Mouse (Mus musculus): ENCODE results near the gene Zfp668. TPM values are rescaled to one million over a fixed set of nuclear protein-coding genes. Genes with fewer than 3 reads are reported as not detected.
A peak's percentile ranks its signal among the peaks of the same experiment; 100 is the strongest.

Zfp668 gene
- total and polyA plus RNA-seq, 2 experiments from 2014 or later, result 3.2 to 7.1 TPM

- Histone ChIP-seq H3K9ac (replicated peaks; ENCODE audit: low read depth, low read length) (no peak overlapping the region; the same call in 1 of the 2 replicates), H3K27me3 (ENCODE audit: control insufficient read depth, insufficient read depth, low read length) (no peaks in the 10 kb centered on the region)
- no peak; the same call in 1 of the 2 replicates for ATAC-seq (ENCODE audit: insufficient read depth, low read depth)
Observed at GRCm38 (mm10) chr7:127885951-127886350, 9.3 kb upstream of the Zfp668 start.

GRCm38 (mm10) chr7:127880431-127880830 is 3.8 kb upstream of the Zfp668 start:
- Histone ChIP-seq H3K4me1 (ENCODE audit: control insufficient read depth, insufficient read depth) (peaks cover 5% of the 10 kb centered on the region; the same call in 1 of the 2 replicates), H3K4me2 (ENCODE audit: low read depth, low read length) (no peak overlapping the region), H3K4me3 (ENCODE audit: low read depth, low read length) (no peak overlapping the region), H3K27me3 (ENCODE audit: control insufficient read depth, insufficient read depth, low read length) (no peaks in the 10 kb centered on the region), H3K36me3 (replicated peaks; ENCODE audit: control insufficient read depth, insufficient read depth, low read length) (peaks cover 65% of the 10 kb centered on the region), H3K9ac (replicated peaks; ENCODE audit: low read depth, low read length) (no peak overlapping the region), H3K9me3 (replicated peaks; ENCODE audit: control insufficient read depth, low read length) (no peaks in the 10 kb centered on the region), H3K27ac (ENCODE audit: low read depth) (no peak overlapping the region)
- no peak for ATAC-seq (ENCODE audit: insufficient read depth, low read depth)
- TF ChIP-seq CTCF (IDR thresholded peaks at IDR 0.05; ENCODE audit: low read depth), result no peak
- TF ChIP-seq EP300 (IDR thresholded peaks at IDR 0.05; ENCODE audit: low read depth), result no peak
- DNase-seq (ENCODE audit: low spot score), result no peak
- WGBS, result 81% methylated on average over 12 of the region's 12 CpGs

More at GRCm38 (mm10) chr7:127885951-127886350, 9.3 kb upstream of the Zfp668 start:
- no peak overlapping the region for H3K27ac ChIP-seq (ENCODE audit: low read depth)
- no peak for TF ChIP-seq EP300 (IDR thresholded peaks at IDR 0.05; ENCODE audit: low read depth)
- TF ChIP-seq CTCF (IDR thresholded peaks at IDR 0.05; ENCODE audit: low read depth), result no peak
- H3K9me3 ChIP-seq (replicated peaks; ENCODE audit: control insufficient read depth, low read length), result no peaks in the 10 kb centered on the region
- no peak for DNase-seq (ENCODE audit: low spot score)
- H3K4me2 ChIP-seq (ENCODE audit: low read depth, low read length), result no peak overlapping the region
- 55% methylated on average over 6 of the region's 6 CpGs for WGBS
- H3K4me1 ChIP-seq (ENCODE audit: control insufficient read depth, insufficient read depth), result no peaks in the 10 kb centered on the region
- no peak overlapping the region for H3K4me3 ChIP-seq (ENCODE audit: low read depth, low read length)
- peaks cover 76% of the 10 kb centered on the region for H3K36me3 ChIP-seq (replicated peaks; ENCODE audit: control insufficient read depth, insufficient read depth, low read length)

GRCm38 (mm10) chr7:127879301-127879700 is 2.7 kb upstream of the Zfp668 start:
- ATAC-seq (ENCODE audit: insufficient read depth, low read depth) (no peak), DNase-seq (ENCODE audit: low spot score) (no peak)
- TF ChIP-seq EP300 (IDR thresholded peaks at IDR 0.05; ENCODE audit: low read depth), result no peak
- no peak for TF ChIP-seq CTCF (IDR thresholded peaks at IDR 0.05; ENCODE audit: low read depth)
- no peak overlapping the region for H3K4me3 ChIP-seq (ENCODE audit: low read depth, low read length)
- peaks cover 59% of the 10 kb centered on the region for H3K36me3 ChIP-seq (replicated peaks; ENCODE audit: control insufficient read depth, insufficient read depth, low read length)
- whole genome bisulfite sequencing, result 95% methylated on average over 9 of the region's 9 CpGs
- no peaks in the 10 kb centered on the region for H3K9me3 ChIP-seq (replicated peaks; ENCODE audit: control insufficient read depth, low read length)
- peaks cover 9% of the 10 kb centered on the region for H3K4me1 ChIP-seq (ENCODE audit: control insufficient read depth, insufficient read depth)
- no peak overlapping the region for H3K27ac ChIP-seq (ENCODE audit: low read depth)
- no peaks in the 10 kb centered on the region for H3K27me3 ChIP-seq (ENCODE audit: control insufficient read depth, insufficient read depth, low read length)
- no peak overlapping the region for H3K9ac ChIP-seq (replicated peaks; ENCODE audit: low read depth, low read length)
- no peak overlapping the region for H3K4me2 ChIP-seq (ENCODE audit: low read depth, low read length)

GRCm38 (mm10) chr7:127876041-127876466 is 574 bp downstream of the Zfp668 start, which contains the start of gene Zfp646:
Zfp646 (plus strand) TSS chr7:127876221.
- peaks cover 29% of the 10 kb centered on the region for H3K36me3 ChIP-seq (replicated peaks; ENCODE audit: control insufficient read depth, insufficient read depth, low read length)
- H3K4me2 ChIP-seq (ENCODE audit: low read depth, low read length), result peak within 1 kb of the TSS; percentile 94
- peaks cover 10% of the 10 kb centered on the region for H3K4me1 ChIP-seq (ENCODE audit: control insufficient read depth, insufficient read depth)
- DNase-seq (ENCODE audit: low spot score) (peak; percentile 83), ATAC-seq (ENCODE audit: insufficient read depth, low read depth) (peak; percentile 87)
- peak within 1 kb of the TSS; percentile 97 for H3K27ac ChIP-seq (ENCODE audit: low read depth)
- no peaks in the 10 kb centered on the region for H3K9me3 ChIP-seq (replicated peaks; ENCODE audit: control insufficient read depth, low read length)
- H3K27me3 ChIP-seq (ENCODE audit: control insufficient read depth, insufficient read depth, low read length), result no peaks in the 10 kb centered on the region
- H3K9ac ChIP-seq (replicated peaks; ENCODE audit: low read depth, low read length), result peak within 1 kb of the TSS; percentile 88
- peak within 1 kb of the TSS; percentile 91 for H3K4me3 ChIP-seq (ENCODE audit: low read depth, low read length)
- WGBS, result under 1% methylated on average over 40 of the region's 41 CpGs
- TF ChIP-seq EP300 (IDR thresholded peaks at IDR 0.05; ENCODE audit: low read depth), result no peak; the same call in 1 of the 2 replicates
- no peak for TF ChIP-seq CTCF (IDR thresholded peaks at IDR 0.05; ENCODE audit: low read depth)

- peak overlapping the region; percentile 94 for H3K4me2 ChIP-seq (ENCODE audit: low read depth, low read length)
- peak overlapping the region; percentile 88 for H3K9ac ChIP-seq (replicated peaks; ENCODE audit: low read depth, low read length)
- peak overlapping the region; percentile 97 for H3K27ac ChIP-seq (ENCODE audit: low read depth)
- DNase-seq (ENCODE audit: low spot score) (peak; percentile 96), ATAC-seq (ENCODE audit: insufficient read depth, low read depth) (peak; percentile 90)
- WGBS, result under 1% methylated on average over 24 of the region's 43 CpGs
- peaks cover 10% of the 10 kb centered on the region for H3K4me1 ChIP-seq (ENCODE audit: control insufficient read depth, insufficient read depth)
- no peak for TF ChIP-seq CTCF (IDR thresholded peaks at IDR 0.05; ENCODE audit: low read depth)
- no peak for TF ChIP-seq EP300 (IDR thresholded peaks at IDR 0.05; ENCODE audit: low read depth)
- H3K36me3 ChIP-seq (replicated peaks; ENCODE audit: control insufficient read depth, insufficient read depth, low read length), result peaks cover 25% of the 10 kb centered on the region
- H3K9me3 ChIP-seq (replicated peaks; ENCODE audit: control insufficient read depth, low read length), result no peaks in the 10 kb centered on the region
- H3K27me3 ChIP-seq (ENCODE audit: control insufficient read depth, insufficient read depth, low read length), result no peaks in the 10 kb centered on the region
- H3K4me3 ChIP-seq (ENCODE audit: low read depth, low read length), result peak overlapping the region; percentile 91
Observed at GRCm38 (mm10) chr7:127875627-127876001, 1.0 kb downstream of the Zfp668 start.

Data from heart, postnatal 0 days (tissue).